Mouse (Mus musculus) cerebellum, postnatal 14 days (tissue): ENCODE data around the gene Sumo1.
"Not testable (repeated sequence)": the region's sequence is repeated elsewhere in the genome, so short reads cannot be mapped to it uniquely, and the experiment has no call there.

ENCODE experiments used
- DNase-seq, 2 experiments: peaks; one replicate each; pipeline ENCODE4 v3.0.0; 2021; ENCODE audit warnings: mixed read lengths in 2 of 2

Sumo1 gene

DNA sequence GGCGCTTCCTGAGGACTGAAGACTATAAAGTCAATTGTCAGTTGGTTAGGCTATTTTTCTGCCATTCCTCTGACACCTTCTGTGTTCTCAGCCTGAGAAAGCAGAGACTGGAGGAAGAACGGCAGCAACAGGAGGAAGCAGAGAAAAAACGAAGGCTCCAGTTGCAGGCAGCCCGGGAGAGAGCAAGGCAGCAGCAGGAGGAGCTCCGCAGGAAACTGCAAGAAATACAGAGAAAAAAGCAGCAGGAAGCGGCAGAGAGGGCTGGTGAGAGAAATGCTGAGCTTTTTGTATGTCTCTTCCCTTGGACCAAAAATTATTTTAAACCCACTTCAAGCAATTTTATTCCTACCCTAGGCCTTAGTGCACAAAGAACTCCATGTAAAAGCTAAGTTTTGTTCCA lies 37.6 kb downstream of the Sumo1 start:
- no peak for DNase-seq

DNA sequence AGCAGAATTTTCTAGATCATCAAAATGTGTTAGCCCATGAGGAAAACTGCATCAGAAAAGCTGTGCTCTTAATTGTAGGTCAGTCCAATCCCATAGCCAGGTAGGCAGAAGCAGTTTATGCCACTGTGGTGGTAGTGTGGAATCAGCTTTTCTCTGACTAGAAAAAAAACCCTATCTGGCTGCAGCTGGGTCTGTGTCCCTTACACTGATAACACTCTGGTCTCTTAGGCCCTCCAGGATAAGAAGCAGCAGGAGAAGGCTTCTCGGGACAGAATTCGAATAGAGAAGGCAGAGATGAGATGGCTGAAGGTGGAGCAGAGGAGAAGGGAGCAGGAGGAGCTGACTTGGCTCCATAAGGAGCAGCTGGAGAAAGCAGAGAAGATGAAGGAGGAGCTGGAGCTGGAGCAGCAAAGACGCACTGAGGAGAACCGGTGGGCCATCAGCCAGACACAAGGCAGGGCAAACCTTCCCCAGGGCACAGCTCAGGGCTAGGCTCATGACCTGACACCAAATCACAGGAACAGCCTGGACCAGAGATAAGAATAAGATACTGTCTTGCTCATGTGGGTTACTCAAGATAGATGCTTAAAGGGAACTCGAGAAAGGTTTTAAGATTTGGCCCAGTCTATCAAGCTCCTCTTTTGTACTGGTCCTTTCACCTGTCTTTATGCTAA lies 38.5 kb downstream of the Sumo1 start:
- DNase-seq: no peak

DNA sequence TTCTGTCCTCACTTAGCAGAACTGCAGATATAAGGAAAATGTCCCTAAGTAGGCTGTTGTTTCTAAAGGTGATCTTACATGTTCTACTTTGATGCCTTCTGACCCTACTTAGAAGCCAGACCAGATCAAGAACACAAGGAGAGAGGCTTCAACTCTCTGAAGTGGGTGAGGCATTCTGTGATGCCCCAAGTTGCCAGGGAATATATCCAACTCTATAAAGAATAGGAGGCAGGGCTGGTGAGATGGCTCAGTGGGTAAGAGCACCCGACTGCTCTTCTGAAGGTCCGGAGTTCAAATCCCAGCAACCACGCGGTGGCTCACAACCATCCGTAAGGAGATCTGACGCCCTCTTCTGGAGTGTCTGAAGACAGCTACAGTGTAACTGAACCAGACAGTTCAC lies 40.3 kb downstream of the Sumo1 start:
- DNase-seq: not testable (repeated sequence)

DNA sequence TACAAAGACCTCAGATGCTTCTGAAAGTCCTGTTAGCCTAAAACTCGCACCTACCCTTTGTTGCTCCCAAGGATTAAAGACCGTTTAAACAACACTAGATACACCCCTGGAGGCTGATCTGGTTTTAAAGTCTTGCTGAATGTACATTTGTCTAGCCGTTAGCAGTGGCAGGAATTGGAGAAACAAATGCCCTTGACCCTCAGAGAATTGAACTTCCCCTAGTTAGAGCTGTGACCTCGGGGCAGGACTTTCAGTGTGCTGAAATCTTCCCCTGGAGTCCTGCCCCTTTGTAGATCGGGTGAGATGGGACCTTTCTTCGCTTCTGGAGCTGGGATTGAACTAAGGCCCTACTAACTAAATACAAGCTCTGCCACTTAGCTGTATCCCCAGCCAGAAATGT lies 41.4 kb downstream of the Sumo1 start:
- no peak for DNase-seq

DNA sequence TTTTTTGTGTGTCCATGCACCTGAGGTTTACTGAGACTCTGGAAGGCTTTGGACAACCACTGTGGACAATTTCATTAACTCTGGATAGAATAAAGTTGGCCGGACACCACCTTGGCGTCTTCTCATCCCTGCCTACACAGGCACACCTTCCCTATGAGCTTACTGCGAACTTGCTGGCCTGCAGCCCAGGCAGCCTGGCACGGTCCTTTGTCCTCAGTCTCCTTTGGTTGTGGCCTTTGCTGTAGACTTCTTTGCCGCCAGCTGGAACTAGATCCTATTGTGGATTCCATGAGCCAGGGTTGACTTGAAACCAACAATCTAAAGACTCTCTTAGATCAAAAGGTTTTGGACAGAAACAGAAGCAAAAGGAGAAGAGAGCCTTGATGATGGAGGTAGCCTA lies 45.2 kb downstream of the Sumo1 start:
- peak; percentile 91 to 95 for DNase-seq

- DNase-seq: peak; percentile 90
These were observed 47.2 kb downstream of the Sumo1 start for GRCm38 (mm10) chr1:59623325-59624017.

- no peak for DNase-seq
These were observed 51.4 kb downstream of the Sumo1 start for GRCm38 (mm10) chr1:59619201-59619600.

GRCm38 (mm10) chr1:59615021-59615420 lies 55.6 kb downstream of the Sumo1 start:
- no peak for DNase-seq

GRCm38 (mm10) chr1:59613795-59614194 lies 56.8 kb downstream of the Sumo1 start:
- peak; percentile 71 to 87 for DNase-seq

DNA sequence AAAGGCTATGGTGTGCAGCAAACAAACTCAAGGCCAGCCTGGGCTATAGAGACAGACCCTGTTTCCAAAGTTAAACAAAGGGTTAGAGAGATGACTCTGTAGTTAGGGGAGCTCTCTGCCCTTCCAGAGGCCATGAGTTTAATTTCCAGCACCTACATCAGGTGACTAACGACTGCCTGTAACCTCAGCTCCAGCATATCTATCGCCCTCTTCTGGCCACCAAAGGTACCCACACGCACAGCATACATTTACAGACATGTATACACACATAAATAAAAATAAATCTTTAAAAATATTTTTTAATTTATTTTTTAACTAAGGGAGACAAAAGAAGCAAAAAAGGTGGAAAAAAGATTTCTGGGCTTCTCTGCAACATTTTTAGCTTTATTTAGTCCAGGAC lies 59.7 kb downstream of the Sumo1 start:
- DNase-seq: no peak

GRCm38 (mm10) chr1:59609896-59610295 lies 60.7 kb downstream of the Sumo1 start:
- DNase-seq: peak; percentile 50 to 59

DNA sequence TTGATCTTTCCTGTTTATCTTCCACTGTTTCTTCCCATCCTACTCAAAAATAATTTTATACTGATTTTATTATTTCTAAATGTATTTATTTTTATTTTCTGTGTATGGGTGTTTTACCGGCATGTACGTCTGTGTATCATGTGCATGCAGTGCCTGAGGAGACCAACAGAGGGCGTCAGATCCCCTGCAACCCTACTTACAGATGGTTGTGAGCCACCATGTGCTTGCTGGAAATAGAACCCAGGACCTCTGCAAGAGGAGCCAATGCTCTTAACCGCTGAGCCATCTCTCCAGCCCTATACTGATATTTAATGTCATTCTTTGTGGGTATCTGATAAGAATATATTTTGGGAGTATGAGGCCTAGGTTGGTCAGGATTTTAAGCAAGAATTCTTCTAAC lies 61.2 kb downstream of the Sumo1 start:
- peak; percentile 41 to 63 for DNase-seq

DNA sequence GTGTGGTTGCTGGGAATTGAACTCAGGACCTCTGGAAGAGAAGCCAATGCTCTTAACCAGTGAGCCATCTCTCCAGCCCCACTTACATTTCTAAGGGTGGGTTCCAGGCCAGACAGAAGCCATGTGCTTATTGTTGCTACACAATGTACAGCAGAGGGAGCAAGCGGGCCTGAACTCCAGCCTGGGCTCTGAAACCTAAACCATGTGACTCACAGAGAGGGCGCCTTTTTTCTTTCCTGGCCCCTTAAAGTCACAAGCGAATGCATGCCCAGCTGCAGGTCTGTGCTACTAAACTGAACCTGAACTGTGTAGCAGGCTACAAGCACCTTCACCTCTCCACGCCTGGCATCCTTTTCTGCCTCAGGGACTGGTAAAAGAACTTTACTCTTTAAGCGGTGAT lies 61.7 kb downstream of the Sumo1 start:
- no peak for DNase-seq

- DNase-seq: no peak
These were observed 62.4 kb downstream of the Sumo1 start for GRCm38 (mm10) chr1:59608125-59608762.

DNA sequence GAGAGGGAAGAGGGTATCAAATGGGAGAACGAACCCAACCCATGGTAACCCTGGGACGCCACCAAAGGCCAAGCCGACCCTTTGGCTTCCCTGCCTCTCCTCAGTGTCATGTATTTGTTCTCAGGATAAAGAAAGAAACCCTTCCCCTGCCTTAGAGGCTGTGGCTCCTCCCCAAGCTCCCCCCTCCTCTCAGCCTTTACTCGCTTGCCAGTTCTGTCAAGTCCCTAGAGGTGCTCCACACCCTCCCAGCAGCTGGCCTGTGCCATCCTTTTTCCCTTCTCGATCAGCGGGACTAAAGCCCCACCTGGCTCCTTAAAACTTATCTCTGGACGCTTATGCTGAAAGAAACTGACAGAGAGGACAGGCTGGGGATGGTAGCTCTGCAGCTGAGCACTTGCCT lies 63.6 kb downstream of the Sumo1 start:
- peak; percentile 36 to 43 for DNase-seq

- no peak for DNase-seq
These were observed 64.2 kb downstream of the Sumo1 start for GRCm38 (mm10) chr1:59606479-59606878.

- peak; percentile 46 to 54 for DNase-seq
These were observed 66.7 kb downstream of the Sumo1 start for GRCm38 (mm10) chr1:59603893-59604292.

DNA sequence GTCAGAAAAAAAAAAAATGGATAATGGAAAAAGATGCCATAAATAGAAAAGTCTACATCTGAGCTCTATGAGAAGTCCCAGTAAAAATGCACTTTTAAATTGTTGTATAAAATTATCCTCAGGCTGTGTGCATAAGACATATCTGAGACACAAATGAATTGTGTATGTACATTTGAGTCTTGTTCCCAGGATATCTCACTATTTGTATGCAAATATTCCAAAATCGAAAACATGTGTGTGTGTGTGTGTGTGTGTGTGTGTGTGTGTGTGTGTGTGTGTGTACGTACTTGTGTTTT lies 67.3 kb downstream of the Sumo1 start:
- no peak for DNase-seq

GRCm38 (mm10) chr1:59602531-59603416 lies 67.9 kb downstream of the Sumo1 start:
- DNase-seq: peak; percentile 76 to 80

DNA sequence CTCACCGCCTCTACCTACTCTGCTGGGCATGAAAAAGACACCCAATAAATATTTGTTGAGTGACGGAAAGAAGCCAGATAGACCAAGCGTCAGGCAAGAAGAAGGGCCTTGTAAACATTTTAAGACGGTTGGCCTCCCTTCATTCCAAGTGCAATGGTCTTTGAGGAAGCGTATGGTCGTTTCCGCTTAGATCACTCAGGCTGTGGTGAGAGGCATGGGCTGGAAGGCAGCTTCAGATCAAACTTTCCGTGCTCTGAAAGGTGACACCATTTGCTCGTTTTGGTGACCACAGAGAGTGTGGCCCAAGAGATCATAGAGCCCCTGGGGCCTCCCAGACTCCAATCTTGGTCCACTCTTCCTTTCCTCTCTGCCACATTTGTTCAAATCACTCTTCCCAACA lies 75.0 kb downstream of the Sumo1 start:
- no peak for DNase-seq

DNA sequence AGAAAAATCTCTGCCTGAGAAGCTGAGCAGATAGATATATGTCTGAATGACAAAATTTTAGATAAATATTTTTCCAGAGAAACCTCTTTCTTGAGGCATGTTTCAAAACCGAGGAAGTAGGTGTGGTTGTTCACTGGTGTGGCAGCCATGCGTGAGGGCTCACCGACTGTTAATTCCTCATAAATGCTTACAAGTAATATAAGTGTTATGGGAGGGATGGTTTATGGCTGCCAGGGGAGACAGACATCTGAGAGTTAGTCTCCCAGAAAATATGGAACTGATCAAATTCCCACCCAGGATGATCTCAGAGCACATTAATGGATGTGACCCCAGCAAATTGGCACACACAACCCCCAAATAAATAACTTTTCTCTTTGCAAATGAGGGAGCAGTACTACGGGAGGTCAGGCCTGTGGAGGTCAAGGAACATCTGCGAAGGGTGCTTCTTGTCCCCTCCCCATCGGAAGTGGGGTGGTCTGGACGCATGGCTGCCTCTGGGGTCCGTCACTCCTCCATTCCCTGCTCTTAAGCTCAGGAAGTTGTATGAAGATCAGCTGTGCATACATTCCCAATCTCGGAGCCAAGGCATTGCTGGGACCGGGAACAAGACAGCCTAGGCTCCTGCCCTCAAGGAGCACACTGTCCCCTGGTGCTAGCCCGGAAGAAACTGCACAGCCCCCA lies 75.9 kb downstream of the Sumo1 start:
- DNase-seq: no peak

- DNase-seq: peak; percentile 45 to 46
These were observed 77.0 kb downstream of the Sumo1 start for GRCm38 (mm10) chr1:59593622-59594035.

- DNase-seq: no peak
These were observed 77.8 kb downstream of the Sumo1 start for GRCm38 (mm10) chr1:59592876-59593275.
